Mouse (Mus musculus): Measurements from ENCODE around the gene B4galnt3. TPM values are rescaled to one million over a fixed set of nuclear protein-coding genes. Genes with fewer than 3 reads are reported as not detected.
A peak's percentile ranks its signal among the peaks of the same experiment; 100 is the strongest.

The B4galnt3 gene
- polyA plus RNA-seq, 1 experiment from 2014 or later = not detected

DNA sequence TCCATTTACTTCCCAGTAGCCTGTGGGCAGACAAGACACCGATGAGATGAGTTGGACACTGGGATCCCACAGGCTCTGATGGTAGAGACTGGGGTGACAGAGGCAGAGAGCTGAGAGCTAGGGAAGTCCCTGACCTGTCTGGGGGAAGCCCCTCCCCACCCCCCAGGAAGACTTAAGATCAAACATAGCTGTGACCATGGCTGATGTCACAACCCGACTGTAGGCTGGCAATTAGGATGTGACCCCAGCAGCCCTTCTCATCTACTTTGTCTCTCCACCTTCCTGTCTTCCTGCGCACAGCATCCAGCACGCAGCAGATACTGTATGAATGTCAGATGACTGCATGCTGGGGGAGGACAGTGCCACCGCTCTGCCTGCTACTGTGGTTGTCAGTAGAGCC, 87.8 kb downstream of the B4galnt3 start:
- Histone ChIP-seq H3K4me2 (no peak overlapping the region), H3K9ac (no peak overlapping the region), H3K4me3 (no peak overlapping the region), H3K4me1 (peaks cover 15% of the 10 kb centered on the region), H3K27ac (no peak overlapping the region), H3K27me3 (no peaks in the 10 kb centered on the region), H3K9me3 (replicated peaks) (no peaks in the 10 kb centered on the region), H3K36me3 (ENCODE audit: poor library complexity, severe bottlenecking) (no peaks in the 10 kb centered on the region)
- 93% methylated on average over 5 of the region's 5 CpGs for WGBS
- ATAC-seq = no peak

DNA sequence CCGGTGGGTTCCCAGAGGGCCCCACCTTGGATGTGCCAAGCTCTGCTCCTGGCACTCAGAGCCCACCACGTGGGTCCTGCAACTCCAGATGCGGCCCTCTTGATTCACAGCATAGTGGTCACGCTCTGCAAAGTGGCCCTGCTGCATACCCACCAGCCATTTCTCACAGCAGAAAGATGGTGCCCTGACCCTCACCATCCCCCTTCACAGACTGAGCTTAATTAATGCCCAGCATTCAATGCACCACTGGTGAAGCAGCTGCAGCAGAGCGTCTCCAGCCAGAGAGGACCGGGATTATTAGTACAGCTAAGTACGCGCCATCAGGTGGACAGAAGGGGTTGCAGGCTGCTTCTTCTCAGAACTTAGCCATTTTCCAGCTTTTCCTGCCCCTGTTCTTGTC, 92.0 kb downstream of the B4galnt3 start:
- no peaks in the 10 kb centered on the region for H3K9me3 ChIP-seq (replicated peaks)
- peak; percentile 23; the same call in 1 of the 2 replicates for ATAC-seq
- H3K9ac ChIP-seq = 0 out of 2 replicates have a peak overlapping the region, but pooled peaks have one; percentile 7
- H3K27me3 ChIP-seq = no peaks in the 10 kb centered on the region
- peaks cover 26% of the 10 kb centered on the region for H3K4me1 ChIP-seq
- no peak overlapping the region for H3K4me2 ChIP-seq
- WGBS = 42% methylated on average over 8 of the region's 8 CpGs
- H3K27ac ChIP-seq = no peak overlapping the region
- no peak overlapping the region for H3K4me3 ChIP-seq
- no peaks in the 10 kb centered on the region for H3K36me3 ChIP-seq (ENCODE audit: poor library complexity, severe bottlenecking)

GRCm38 (mm10) chr6:120201956-120202355, 92.4 kb downstream of the B4galnt3 start:
- no peak for ATAC-seq
- Histone ChIP-seq H3K27ac (no peak overlapping the region; the same call in 1 of the 2 replicates), H3K9ac (0 out of 2 replicates have a peak overlapping the region, but pooled peaks have one; percentile 7), H3K36me3 (ENCODE audit: poor library complexity, severe bottlenecking) (no peaks in the 10 kb centered on the region), H3K27me3 (no peaks in the 10 kb centered on the region), H3K9me3 (replicated peaks) (no peaks in the 10 kb centered on the region), H3K4me3 (no peak overlapping the region), H3K4me1 (peaks cover 26% of the 10 kb centered on the region), H3K4me2 (no peak overlapping the region)
- WGBS = 57% methylated on average over 6 of the region's 6 CpGs

- Histone ChIP-seq H3K27ac (peak overlapping the region; percentile 7; the same call in 1 of the 2 replicates), H3K36me3 (ENCODE audit: poor library complexity, severe bottlenecking) (no peaks in the 10 kb centered on the region), H3K27me3 (0 out of 2 replicates have a peak, but pooled peaks cover 2% of the 10 kb centered on the region), H3K4me1 (peaks cover 26% of the 10 kb centered on the region), H3K4me2 (no peak overlapping the region), H3K4me3 (no peak overlapping the region), H3K9ac (no peak overlapping the region), H3K9me3 (replicated peaks) (no peaks in the 10 kb centered on the region)
- 16% methylated on average over 9 of the region's 10 CpGs for WGBS
- ATAC-seq = peak; percentile 52; the same call in 1 of the 2 replicates
Measured at GRCm38 (mm10) chr6:120199638-120200394, 94.5 kb downstream of the B4galnt3 start.

DNA sequence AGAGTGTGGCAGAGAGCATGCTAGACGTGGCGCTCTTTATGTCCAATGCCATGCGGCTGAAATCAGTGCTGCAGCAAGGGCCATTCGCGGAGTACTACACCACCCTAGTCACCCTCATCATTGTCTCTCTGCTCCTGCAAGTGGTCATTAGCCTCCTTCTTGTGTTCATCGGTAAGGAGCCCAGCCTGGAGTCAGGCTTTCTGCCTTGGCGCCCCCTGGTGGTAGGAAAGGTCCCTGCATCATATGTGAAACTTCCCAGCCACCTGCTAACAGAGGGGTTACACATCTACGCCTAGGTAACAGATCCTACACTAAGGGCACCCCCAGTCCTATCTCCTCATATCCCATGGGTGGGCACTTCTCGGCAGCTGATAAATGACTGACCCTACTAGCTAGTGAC, 96.4 kb downstream of the B4galnt3 start:
- Histone ChIP-seq H3K4me1 (peaks cover 25% of the 10 kb centered on the region), H3K36me3 (ENCODE audit: poor library complexity, severe bottlenecking) (no peaks in the 10 kb centered on the region), H3K27me3 (0 out of 2 replicates have a peak, but pooled peaks cover 3% of the 10 kb centered on the region), H3K9me3 (replicated peaks) (no peaks in the 10 kb centered on the region), H3K27ac (no peak overlapping the region), H3K4me3 (no peak overlapping the region), H3K4me2 (no peak overlapping the region), H3K9ac (no peak overlapping the region)
- WGBS = 28% methylated on average over 9 of the region's 9 CpGs
- peak; percentile 62; the same call in 1 of the 2 replicates for ATAC-seq

DNA sequence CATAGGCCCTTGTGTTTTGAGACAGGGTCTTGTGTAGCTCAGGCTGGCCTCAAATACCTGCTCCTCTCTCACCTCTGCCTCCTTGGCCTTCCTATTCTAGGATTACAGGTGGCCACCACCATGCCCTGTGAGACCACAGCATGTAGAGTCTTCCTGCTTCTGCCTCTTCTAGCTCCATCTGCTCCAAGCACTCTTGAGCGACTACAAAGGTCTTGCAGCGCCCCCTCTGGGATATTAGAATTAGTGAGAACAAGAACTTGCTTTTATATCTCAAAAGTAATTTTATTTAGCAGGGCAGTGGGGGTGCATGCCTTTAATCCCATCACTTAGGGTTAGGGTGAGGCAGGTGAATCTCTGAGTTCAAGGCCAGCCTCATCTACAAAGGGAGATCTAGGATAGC, 97.5 kb downstream of the B4galnt3 start:
- H3K36me3 ChIP-seq (ENCODE audit: poor library complexity, severe bottlenecking) = no peaks in the 10 kb centered on the region
- 0 out of 2 replicates have a peak, but pooled peaks cover 3% of the 10 kb centered on the region for H3K27me3 ChIP-seq
- WGBS = 33% methylated on average over 2 of the region's 2 CpGs
- H3K4me2 ChIP-seq = no peak overlapping the region
- peaks cover 20% of the 10 kb centered on the region for H3K4me1 ChIP-seq
- H3K4me3 ChIP-seq = no peak overlapping the region
- no peaks in the 10 kb centered on the region for H3K9me3 ChIP-seq (replicated peaks)
- no peak overlapping the region for H3K9ac ChIP-seq
- no peak overlapping the region for H3K27ac ChIP-seq
- no peak for ATAC-seq

DNA sequence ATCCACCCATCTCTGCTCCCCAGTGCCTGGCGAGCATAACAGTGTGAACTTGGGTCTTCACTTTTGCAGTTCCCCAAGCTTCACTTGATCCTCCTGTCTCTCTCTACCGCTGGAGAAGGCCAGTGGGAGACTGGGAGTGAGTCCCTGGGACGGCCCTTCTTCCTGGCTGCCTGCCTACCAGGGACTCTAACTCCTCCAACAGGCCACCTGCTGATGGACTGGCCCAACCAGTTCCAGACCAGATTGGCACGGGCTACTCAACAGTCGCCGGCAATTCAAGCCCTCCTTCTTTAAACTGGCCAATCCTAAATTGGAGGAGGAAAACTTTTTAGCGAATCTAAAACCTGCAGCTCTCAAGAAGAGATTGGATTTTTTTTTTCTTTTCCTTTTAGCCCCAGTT, 99.4 kb downstream of the B4galnt3 start:
- 22% methylated on average over 7 of the region's 7 CpGs for WGBS

DNA sequence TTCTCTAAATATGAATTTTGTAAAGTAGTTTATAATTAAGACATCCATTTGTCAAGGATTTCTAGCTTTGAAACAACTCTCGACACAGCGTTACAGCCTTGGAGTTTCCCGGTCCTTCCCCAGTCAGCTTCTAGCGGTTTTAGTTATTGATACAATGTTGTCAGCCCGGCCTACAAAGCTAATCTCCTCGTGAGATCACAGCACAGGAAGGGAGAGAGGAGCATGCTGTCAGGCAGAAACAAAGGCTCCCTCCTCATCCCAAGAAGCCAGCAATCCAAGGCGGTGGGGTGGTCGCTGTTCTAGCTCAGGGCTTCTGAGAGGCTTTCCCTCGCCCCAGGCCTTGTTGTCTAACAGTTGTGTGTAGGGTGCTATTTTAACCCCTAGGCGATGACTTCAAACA, 100.1 kb downstream of the B4galnt3 start:
- H3K4me3 ChIP-seq = no peak overlapping the region
- WGBS = 30% methylated on average over 10 of the region's 10 CpGs
- ATAC-seq = no peak

More for the DNA sequence above, 99.4 kb downstream of the B4galnt3 start:
- peaks cover 13% of the 10 kb centered on the region for H3K4me1 ChIP-seq
- H3K9me3 ChIP-seq (replicated peaks) = no peaks in the 10 kb centered on the region
- H3K27me3 ChIP-seq = 0 out of 2 replicates have a peak, but pooled peaks cover 3% of the 10 kb centered on the region
- no peak overlapping the region for H3K4me2 ChIP-seq
- ATAC-seq = no peak
- H3K9ac ChIP-seq = no peak overlapping the region
- no peak overlapping the region for H3K27ac ChIP-seq
- H3K4me3 ChIP-seq = no peak overlapping the region
- H3K36me3 ChIP-seq (ENCODE audit: poor library complexity, severe bottlenecking) = no peaks in the 10 kb centered on the region

DNA sequence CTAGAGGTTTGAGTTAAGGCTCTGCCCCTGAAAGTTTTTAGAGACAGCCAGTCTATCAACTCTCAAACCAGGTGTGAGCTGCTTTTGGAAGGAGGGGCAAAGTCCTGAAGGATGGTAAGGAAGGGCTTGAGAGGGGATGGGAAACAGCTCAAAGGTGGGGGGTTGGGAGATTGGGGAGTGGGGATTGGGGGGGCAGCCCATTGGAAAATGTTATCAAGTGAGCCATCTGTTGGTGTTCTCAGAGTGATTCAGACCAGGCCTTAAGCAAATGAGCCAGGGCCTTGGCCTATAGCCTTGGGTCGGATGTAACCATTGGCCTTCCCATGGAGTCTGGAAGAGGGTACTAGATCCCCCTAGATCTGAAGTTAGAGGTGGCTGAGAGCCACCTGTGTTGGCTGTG, 100.6 kb downstream of the B4galnt3 start:
- no peak overlapping the region for H3K4me3 ChIP-seq
- no peaks in the 10 kb centered on the region for H3K9me3 ChIP-seq (replicated peaks)
- H3K4me1 ChIP-seq = peaks cover 8% of the 10 kb centered on the region
- ATAC-seq = no peak
- no peak overlapping the region for H3K4me2 ChIP-seq
- WGBS = 57% methylated on average over 1 of the region's 1 CpGs
- no peak overlapping the region for H3K9ac ChIP-seq
- no peak overlapping the region for H3K27ac ChIP-seq
- peaks cover 7% of the 10 kb centered on the region; the same call in 1 of the 2 replicates for H3K27me3 ChIP-seq
- no peaks in the 10 kb centered on the region for H3K36me3 ChIP-seq (ENCODE audit: poor library complexity, severe bottlenecking)

More for the DNA sequence above, 100.1 kb downstream of the B4galnt3 start:
- no peak overlapping the region for H3K27ac ChIP-seq
- no peak overlapping the region for H3K9ac ChIP-seq
- no peaks in the 10 kb centered on the region for H3K9me3 ChIP-seq (replicated peaks)
- H3K36me3 ChIP-seq (ENCODE audit: poor library complexity, severe bottlenecking) = no peaks in the 10 kb centered on the region
- peaks cover 8% of the 10 kb centered on the region for H3K4me1 ChIP-seq
- H3K4me2 ChIP-seq = no peak overlapping the region
- H3K27me3 ChIP-seq = peaks cover 3% of the 10 kb centered on the region; the same call in 1 of the 2 replicates

- no peak overlapping the region for H3K27ac ChIP-seq
- no peak for ATAC-seq
- 18% methylated on average over 5 of the region's 5 CpGs for WGBS
Measured at GRCm38 (mm10) chr6:120193174-120193573, 101.2 kb downstream of the B4galnt3 start.

DNA sequence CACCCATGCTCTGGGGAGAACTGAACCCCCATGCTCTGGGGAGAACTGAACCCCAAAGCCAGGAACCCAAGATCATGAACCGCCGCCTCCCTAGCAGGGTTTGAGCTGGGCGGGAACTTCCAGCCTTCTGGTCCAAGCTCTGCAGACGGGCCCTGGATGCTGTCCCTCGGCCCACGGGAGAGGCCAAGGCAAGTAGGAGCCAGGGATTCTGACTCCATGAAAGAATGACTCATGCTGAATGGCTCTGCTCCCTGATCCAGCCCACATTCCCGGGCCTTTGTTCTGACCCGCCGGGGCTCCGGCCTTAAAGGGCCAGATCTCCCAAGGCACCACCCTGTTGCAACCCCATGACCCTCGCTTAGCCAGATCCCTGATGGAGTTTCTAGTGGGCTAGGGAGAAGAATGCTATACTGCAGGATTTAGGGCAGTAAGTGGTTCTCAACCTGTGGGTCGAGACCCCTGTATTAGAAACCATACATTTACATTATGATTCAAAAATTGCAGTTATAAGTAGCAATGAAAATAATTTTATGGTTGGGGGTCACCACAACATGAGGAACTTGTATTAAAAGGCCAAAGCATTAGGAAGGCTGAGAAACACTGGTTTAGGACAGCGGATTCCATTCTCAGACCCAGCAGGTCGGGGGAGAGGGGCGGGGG, 102.0 kb downstream of the B4galnt3 start:
- Histone ChIP-seq H3K4me2 (peak overlapping the region; percentile 9; the same call in 1 of the 2 replicates), H3K9ac (no peak overlapping the region), H3K9me3 (replicated peaks) (no peaks in the 10 kb centered on the region), H3K27me3 (peaks cover 14% of the 10 kb centered on the region), H3K4me3 (no peak overlapping the region), H3K4me1 (peaks cover 21% of the 10 kb centered on the region), H3K27ac (no peak overlapping the region), H3K36me3 (ENCODE audit: poor library complexity, severe bottlenecking) (no peaks in the 10 kb centered on the region)
- no peak for ATAC-seq
- WGBS = 18% methylated on average over 14 of the region's 15 CpGs

More at GRCm38 (mm10) chr6:120193174-120193573, 101.2 kb downstream of the B4galnt3 start:
- H3K4me2 ChIP-seq = no peak overlapping the region
- no peaks in the 10 kb centered on the region for H3K36me3 ChIP-seq (ENCODE audit: poor library complexity, severe bottlenecking)
- H3K4me1 ChIP-seq = peaks cover 14% of the 10 kb centered on the region
- no peak overlapping the region for H3K4me3 ChIP-seq
- H3K27me3 ChIP-seq = peaks cover 13% of the 10 kb centered on the region
- H3K9me3 ChIP-seq (replicated peaks) = no peaks in the 10 kb centered on the region
- no peak overlapping the region for H3K9ac ChIP-seq

Data from forebrain, embryonic 13.5 days (tissue).